Mouse (Mus musculus): ENCODE results near the gene Stat3.

Gene Stat3

DNA sequence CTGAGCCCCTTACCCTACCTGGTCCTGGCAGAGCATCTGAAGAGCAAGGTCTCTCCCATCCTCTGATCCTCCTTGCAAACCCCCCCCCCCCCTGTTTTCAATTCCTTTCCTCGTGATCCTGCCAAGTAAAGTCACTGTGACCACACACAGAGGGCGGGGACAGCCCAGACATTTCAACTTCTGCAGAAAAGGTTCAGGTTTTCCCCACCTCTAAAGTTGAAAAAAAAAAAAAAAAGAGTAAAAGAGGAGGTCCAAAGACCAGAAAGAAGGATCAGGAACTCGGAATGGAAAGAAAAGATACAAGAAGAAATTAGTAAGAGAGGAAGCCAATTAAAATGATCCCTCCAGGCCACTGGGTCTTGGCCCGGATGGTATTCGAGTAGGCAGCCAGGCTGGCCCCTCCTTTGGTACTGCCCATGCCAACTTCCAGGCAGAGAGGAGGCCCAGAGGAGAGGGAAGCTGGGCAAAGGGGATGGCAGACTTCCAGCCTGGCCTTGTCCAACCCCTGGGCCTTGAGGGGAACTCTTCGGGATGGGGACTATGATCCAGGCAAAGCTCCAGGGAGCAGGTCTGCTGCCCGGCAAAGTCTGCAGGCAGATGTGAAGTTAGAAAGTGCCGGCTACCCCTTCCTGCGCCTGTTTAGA, 80.3 kb downstream of the Stat3 start, which contains the start of gene Stat5a:
TSS of gene Stat5a (plus strand) at position 417 of the 644 bp plus-strand sequence.
- TF ChIP-seq POU5F1 (IDR thresholded peaks at IDR 0.05; ENCODE audit: borderline replicate concordance, low read length) (no peak), NANOG (IDR thresholded peaks at IDR 0.05; ENCODE audit: borderline replicate concordance, low read length) (no peak), CTCF (conservative IDR thresholded peaks at IDR 0.05; ENCODE audit: low read length) (no peak)
- Histone ChIP-seq H3K4me1 (replicated peaks; ENCODE audit: low read depth, low read length) (peaks cover 54% of the 10 kb centered on the region), H3K36me3 (ENCODE audit: insufficient read depth, low read length) (no peaks in the 10 kb centered on the region), H3K4me3 (replicated peaks; ENCODE audit: low read length) (peak within 1 kb of the TSS; percentile 77), H3K9me3 (ENCODE audit: low read length) (no peaks in the 10 kb centered on the region), H3K27me3 (ENCODE audit: insufficient read depth, low read length) (peaks cover 78% of the 10 kb centered on the region)

DNA sequence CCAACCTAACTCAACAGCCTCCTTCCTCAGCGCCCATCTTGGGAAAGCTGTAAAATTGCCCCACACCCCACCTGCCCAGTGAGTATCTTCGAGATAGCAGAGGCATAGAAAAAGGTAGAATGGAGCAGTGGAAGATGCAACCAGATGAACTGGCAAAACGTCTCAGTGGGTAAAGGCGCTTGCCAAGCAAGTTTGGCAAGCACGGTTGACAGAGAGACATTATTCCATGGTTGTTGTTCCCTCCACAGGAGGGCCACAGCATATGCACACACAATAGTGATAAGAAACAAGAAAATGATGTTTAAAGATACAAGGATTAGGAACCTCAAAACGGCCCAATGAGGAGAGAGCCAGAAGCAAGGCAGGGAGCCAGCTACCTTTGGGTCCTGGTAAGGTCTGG, 81.4 kb downstream of the Stat3 start:
- no peaks in the 10 kb centered on the region for H3K9me3 ChIP-seq (ENCODE audit: low read length)

DNA sequence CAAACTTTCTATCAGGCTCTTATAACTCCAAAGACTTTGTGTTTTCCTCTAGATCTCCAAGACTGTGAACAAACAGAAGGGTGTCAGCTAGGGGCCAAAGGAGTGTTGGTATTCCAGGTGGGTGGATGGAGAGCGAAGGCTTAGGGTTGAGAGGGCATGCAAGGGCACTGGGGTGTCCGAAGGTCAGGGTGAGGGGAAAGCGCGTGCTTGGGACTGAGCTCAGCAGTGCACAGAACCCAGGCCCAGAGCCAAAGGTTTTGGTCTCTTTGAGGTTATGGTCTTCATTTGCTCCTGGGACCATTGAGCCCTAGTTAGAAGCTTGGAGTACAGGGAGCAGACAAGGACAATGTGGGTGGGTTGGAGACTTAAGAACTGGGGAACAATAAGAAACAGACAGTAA, 84.2 kb downstream of the Stat3 start:
- peaks cover 77% of the 10 kb centered on the region for H3K27me3 ChIP-seq (ENCODE audit: insufficient read depth, low read length)
- no peak for TF ChIP-seq POU5F1 (IDR thresholded peaks at IDR 0.05; ENCODE audit: borderline replicate concordance, low read length)
- TF ChIP-seq NANOG (IDR thresholded peaks at IDR 0.05; ENCODE audit: borderline replicate concordance, low read length): no peak
- TF ChIP-seq CTCF (conservative IDR thresholded peaks at IDR 0.05; ENCODE audit: low read length): no peak
- H3K36me3 ChIP-seq (ENCODE audit: insufficient read depth, low read length): no peaks in the 10 kb centered on the region
- peaks cover 44% of the 10 kb centered on the region for H3K4me1 ChIP-seq (replicated peaks; ENCODE audit: low read depth, low read length)
- no peaks in the 10 kb centered on the region for H3K9me3 ChIP-seq (ENCODE audit: low read length)
- no peak overlapping the region for H3K4me3 ChIP-seq (replicated peaks; ENCODE audit: low read length)

More for the DNA sequence above, 81.4 kb downstream of the Stat3 start:
- TF ChIP-seq NANOG (IDR thresholded peaks at IDR 0.05; ENCODE audit: borderline replicate concordance, low read length) (no peak), CTCF (conservative IDR thresholded peaks at IDR 0.05; ENCODE audit: low read length) (no peak), POU5F1 (IDR thresholded peaks at IDR 0.05; ENCODE audit: borderline replicate concordance, low read length) (no peak)
- no peak overlapping the region for H3K4me3 ChIP-seq (replicated peaks; ENCODE audit: low read length)
- H3K4me1 ChIP-seq (replicated peaks; ENCODE audit: low read depth, low read length): peaks cover 55% of the 10 kb centered on the region
- no peaks in the 10 kb centered on the region for H3K36me3 ChIP-seq (ENCODE audit: insufficient read depth, low read length)
- peaks cover 82% of the 10 kb centered on the region for H3K27me3 ChIP-seq (ENCODE audit: insufficient read depth, low read length)

DNA sequence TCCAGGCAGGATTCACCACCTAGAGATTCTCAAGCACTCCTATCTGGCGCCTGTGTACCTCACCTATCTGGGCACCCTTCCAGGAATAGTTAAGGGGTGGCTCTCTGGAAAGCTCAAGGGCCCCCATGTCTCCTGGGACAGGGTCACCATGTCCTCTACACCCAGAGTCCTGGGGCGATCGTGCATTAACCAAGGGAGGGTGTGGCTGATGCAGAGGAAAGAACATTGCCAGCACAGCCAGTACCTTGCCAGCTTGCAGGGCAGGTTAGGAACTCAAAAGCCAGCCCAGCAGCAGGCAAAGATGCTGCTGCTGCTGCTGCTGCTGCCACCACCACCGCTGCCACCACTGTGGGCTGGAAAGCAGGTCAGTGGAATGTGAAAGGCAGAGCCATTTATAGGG, 85.1 kb downstream of the Stat3 start:
- H3K4me1 ChIP-seq (replicated peaks; ENCODE audit: low read depth, low read length): peaks cover 42% of the 10 kb centered on the region
- no peaks in the 10 kb centered on the region for H3K36me3 ChIP-seq (ENCODE audit: insufficient read depth, low read length)
- peaks cover 81% of the 10 kb centered on the region for H3K27me3 ChIP-seq (ENCODE audit: insufficient read depth, low read length)
- TF ChIP-seq CTCF (conservative IDR thresholded peaks at IDR 0.05; ENCODE audit: low read length): no peak
- no peak for TF ChIP-seq NANOG (IDR thresholded peaks at IDR 0.05; ENCODE audit: borderline replicate concordance, low read length)
- TF ChIP-seq POU5F1 (IDR thresholded peaks at IDR 0.05; ENCODE audit: borderline replicate concordance, low read length): no peak
- no peaks in the 10 kb centered on the region for H3K9me3 ChIP-seq (ENCODE audit: low read length)
- H3K4me3 ChIP-seq (replicated peaks; ENCODE audit: low read length): no peak overlapping the region

DNA sequence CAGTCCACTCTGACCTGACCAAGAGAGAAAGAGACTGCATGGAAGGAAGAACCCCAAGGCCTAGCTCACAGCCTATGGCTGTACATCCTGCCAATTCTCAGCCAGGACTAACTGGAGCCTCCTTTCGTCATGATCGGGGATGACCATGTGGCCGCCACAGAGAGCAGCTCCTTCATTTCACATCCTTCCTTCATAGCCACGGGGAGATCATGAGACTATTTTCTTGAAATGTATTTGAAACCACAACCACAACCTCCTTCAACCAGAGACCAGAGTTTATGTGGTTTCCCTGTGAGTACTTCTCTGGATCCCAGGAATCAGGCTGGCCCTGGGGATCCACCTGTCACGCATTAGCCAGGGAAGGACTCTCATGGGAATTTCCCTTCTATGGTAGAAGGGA, 86.3 kb downstream of the Stat3 start:
- no peak overlapping the region for H3K4me3 ChIP-seq (replicated peaks; ENCODE audit: low read length)
- H3K9me3 ChIP-seq (ENCODE audit: low read length): no peaks in the 10 kb centered on the region
- no peak for TF ChIP-seq NANOG (IDR thresholded peaks at IDR 0.05; ENCODE audit: borderline replicate concordance, low read length)
- TF ChIP-seq CTCF (conservative IDR thresholded peaks at IDR 0.05; ENCODE audit: low read length): no peak
- no peak for TF ChIP-seq POU5F1 (IDR thresholded peaks at IDR 0.05; ENCODE audit: borderline replicate concordance, low read length)
- no peaks in the 10 kb centered on the region for H3K36me3 ChIP-seq (ENCODE audit: insufficient read depth, low read length)
- H3K27me3 ChIP-seq (ENCODE audit: insufficient read depth, low read length): peaks cover 83% of the 10 kb centered on the region
- peaks cover 32% of the 10 kb centered on the region for H3K4me1 ChIP-seq (replicated peaks; ENCODE audit: low read depth, low read length)

DNA sequence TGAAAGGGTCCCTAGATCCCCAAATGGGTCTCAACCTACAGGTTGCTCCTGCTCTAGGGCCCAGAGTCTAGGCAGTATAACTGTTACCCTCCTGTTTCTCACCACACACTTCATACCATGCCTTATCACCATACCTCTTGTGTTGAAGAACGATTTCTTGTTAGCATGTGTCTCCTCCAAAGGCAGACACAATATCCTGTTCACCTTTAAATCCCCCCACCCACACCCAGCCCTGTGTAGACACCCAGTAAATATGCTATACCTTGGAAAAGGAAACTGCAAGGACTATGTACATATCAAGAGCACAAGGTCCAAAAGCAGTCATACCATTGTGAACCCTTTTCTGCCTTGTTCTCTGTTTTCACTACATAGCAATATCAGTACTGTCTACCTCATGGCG, 87.3 kb downstream of the Stat3 start:
- no peak overlapping the region for H3K4me3 ChIP-seq (replicated peaks; ENCODE audit: low read length)
- peaks cover 84% of the 10 kb centered on the region for H3K27me3 ChIP-seq (ENCODE audit: insufficient read depth, low read length)
- H3K36me3 ChIP-seq (ENCODE audit: insufficient read depth, low read length): no peaks in the 10 kb centered on the region
- H3K4me1 ChIP-seq (replicated peaks; ENCODE audit: low read depth, low read length): peaks cover 32% of the 10 kb centered on the region
- no peak for TF ChIP-seq CTCF (conservative IDR thresholded peaks at IDR 0.05; ENCODE audit: low read length)
- no peaks in the 10 kb centered on the region for H3K9me3 ChIP-seq (ENCODE audit: low read length)

DNA sequence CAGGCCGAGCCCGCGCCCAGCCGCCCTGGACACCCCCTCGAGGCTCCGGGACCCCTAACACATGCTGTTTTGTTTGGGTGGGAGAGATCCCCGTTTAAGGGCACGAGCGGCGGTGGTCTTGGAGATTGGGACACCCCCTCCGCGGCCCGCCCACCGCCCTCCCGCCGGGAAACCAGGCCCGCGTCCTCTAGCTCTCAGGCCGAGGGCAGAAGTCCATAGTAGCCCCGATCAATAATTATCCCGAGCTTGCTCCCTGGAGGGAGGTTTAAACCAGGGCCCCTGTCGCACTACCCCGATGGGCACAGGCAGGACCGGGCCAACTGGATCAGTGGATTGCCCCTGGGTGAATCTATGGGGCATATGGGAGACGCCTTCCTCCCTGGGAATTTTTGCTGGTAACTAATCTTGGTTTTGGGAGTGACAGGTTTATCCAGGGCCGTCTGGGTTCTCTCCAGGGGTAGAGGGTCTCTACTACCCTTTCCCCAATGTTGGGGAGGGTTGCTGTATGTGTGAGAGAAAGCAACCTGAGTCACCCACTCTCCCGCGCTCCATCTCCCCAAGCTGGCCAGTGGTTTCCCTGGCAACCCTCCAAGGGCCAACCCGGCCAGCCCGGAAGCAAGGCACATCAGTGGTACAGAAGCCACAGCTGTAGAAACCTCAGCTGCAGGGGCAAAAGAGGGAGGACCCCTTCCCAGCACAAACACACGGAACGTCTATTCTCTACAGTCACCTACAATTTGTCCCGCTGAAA, 88.4 kb downstream of the Stat3 start:
- TF ChIP-seq NANOG (IDR thresholded peaks at IDR 0.05; ENCODE audit: borderline replicate concordance, low read length): no peak
- TF ChIP-seq CTCF (conservative IDR thresholded peaks at IDR 0.05; ENCODE audit: low read length): no peak
- no peak for TF ChIP-seq POU5F1 (IDR thresholded peaks at IDR 0.05; ENCODE audit: borderline replicate concordance, low read length)
- peaks cover 32% of the 10 kb centered on the region for H3K4me1 ChIP-seq (replicated peaks; ENCODE audit: low read depth, low read length)
- no peaks in the 10 kb centered on the region for H3K36me3 ChIP-seq (ENCODE audit: insufficient read depth, low read length)
- no peaks in the 10 kb centered on the region for H3K9me3 ChIP-seq (ENCODE audit: low read length)
- peaks cover 76% of the 10 kb centered on the region for H3K27me3 ChIP-seq (ENCODE audit: insufficient read depth, low read length)
- peak overlapping the region; percentile 85 for H3K4me3 ChIP-seq (replicated peaks; ENCODE audit: low read length)

DNA sequence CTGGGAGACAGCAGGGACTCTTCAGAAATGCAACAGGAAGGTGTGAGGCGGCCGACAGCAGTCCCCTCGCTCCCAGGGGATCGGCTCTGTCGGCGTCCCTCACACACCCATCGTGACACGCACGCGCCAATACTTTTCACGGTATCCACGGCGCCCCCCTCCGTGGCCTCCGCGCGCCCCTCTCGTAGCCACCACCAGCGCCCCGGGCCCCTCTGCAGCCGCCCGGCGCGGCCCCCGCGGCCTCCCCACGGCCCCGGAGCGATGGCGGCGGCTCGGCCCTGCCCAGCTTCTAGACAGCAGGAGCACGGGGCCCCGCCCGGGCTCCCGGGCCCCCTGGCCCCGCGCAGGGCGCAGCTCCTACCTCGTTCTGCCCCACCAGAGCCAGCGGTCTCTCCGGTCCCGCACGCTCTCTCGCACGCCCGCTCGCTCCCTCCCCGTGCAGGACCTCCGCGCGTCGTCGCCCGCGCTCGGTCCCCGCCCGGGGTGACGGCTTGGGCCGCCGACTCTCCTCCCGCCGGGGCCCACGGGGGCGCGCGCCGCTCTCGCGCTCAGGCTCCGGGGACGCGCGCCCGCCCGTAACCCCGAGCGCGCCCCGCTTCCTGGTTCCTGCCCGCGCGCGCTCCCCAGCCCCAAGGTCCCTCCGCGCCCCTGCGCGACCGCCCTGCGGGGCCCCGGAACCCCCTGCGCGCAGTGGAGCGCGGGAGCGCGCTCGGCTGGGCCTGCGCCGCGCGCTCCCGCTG, 89.1 kb downstream of the Stat3 start, which contains the start of gene Stat5b:
TSS of gene Stat5b (minus strand) at position 687 of the 740 bp plus-strand sequence.
- Histone ChIP-seq H3K4me1 (replicated peaks; ENCODE audit: low read depth, low read length) (peaks cover 24% of the 10 kb centered on the region), H3K4me3 (replicated peaks; ENCODE audit: low read length) (peak within 1 kb of the TSS; percentile 85), H3K36me3 (ENCODE audit: insufficient read depth, low read length) (no peaks in the 10 kb centered on the region), H3K27me3 (ENCODE audit: insufficient read depth, low read length) (peaks cover 72% of the 10 kb centered on the region), H3K9me3 (ENCODE audit: low read length) (no peaks in the 10 kb centered on the region)
- no peak for TF ChIP-seq NANOG (IDR thresholded peaks at IDR 0.05; ENCODE audit: borderline replicate concordance, low read length)
- no peak for TF ChIP-seq CTCF (conservative IDR thresholded peaks at IDR 0.05; ENCODE audit: low read length)
- TF ChIP-seq POU5F1 (IDR thresholded peaks at IDR 0.05; ENCODE audit: borderline replicate concordance, low read length): no peak

All from E14TG2a.4 (cell line).